Mouse (Mus musculus): Measurements from ENCODE around the gene Adcy3. TPM values are rescaled to one million over a fixed set of nuclear protein-coding genes. Genes with fewer than 3 reads are reported as not detected.
"Not testable (repeated sequence)": the region's sequence is repeated elsewhere in the genome, so short reads cannot be mapped to it uniquely, and the experiment has no call there.

Adcy3 gene
- total RNA-seq, 1 experiment from 2014 or later: 2.0 TPM

DNA sequence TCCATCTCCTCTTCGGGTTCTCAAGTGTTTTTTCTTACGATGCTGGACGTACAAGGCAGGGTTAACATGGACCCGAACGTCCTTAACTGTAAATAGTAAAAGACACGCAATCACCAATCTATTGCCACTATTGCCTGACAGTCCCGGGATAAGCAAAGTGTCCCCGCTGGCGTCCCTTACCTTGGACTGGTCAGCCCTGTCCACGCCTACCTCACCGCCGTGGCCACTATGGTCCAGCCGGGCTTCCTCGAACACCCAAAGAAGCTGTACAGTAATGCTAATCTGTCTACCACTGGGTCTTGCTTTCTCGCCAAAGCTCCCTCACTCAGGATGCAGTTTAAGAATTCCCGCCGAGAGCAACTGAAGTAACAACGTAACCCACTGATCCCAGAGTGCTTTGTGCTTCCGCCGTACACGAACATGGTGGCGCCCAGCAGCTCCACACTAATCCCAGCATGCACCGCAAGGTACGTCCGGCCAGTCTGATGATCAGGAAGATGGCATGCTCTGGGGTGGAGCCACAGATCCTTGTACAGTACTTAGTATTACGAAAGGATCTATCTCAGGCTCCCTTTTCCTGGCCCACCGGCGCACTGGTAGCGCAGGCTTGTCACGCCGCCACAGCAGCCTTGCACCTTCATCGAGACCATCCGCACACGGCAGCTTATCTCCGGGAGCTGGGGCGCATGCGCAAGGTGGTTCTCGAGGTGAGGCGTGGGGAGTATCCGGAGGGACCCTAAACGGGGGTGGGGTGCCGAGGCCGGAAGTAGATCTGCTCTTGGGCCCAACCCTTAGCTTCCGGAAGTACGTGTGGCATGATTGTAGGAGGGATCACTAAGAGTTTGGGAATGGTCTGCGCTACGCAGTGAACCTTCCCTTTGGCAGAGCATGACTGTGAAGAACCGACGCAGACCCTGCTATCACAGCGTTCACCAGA is 100.9 kb downstream of the Adcy3 start, which contains the start of the genes Ptrhd1 and Cenpo:
Gene Ptrhd1, plus strand, starts transcription at position 456 of the 937 bp plus-strand sequence.
Gene Cenpo, minus strand, starts transcription at position 723 of the 937 bp plus-strand sequence.
- peak; percentile 92 for ATAC-seq (replicated peaks; ENCODE audit: low read depth, poor library complexity, severe bottlenecking)

DNA sequence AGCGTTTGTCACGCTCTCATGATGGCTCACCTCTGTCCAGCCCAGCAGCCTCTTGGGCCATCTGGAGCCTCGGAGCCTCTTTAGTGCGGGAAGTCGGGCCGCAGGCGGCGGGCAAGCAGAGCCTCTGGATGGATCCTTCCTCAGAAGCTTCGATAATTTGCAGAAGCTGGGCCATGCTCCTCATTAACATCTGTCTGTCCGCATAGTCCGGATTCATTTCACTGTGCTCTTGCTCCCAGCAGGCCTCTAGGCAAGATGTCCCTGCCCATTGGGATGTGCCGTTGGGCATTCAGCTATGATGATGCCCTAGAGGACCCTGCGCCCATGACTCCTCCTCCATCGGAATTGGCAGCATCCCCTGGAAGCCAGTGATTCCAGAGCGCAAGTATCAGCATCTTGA is 104.6 kb downstream of the Adcy3 start:
- ATAC-seq (replicated peaks; ENCODE audit: low read depth, poor library complexity, severe bottlenecking): no peak

DNA sequence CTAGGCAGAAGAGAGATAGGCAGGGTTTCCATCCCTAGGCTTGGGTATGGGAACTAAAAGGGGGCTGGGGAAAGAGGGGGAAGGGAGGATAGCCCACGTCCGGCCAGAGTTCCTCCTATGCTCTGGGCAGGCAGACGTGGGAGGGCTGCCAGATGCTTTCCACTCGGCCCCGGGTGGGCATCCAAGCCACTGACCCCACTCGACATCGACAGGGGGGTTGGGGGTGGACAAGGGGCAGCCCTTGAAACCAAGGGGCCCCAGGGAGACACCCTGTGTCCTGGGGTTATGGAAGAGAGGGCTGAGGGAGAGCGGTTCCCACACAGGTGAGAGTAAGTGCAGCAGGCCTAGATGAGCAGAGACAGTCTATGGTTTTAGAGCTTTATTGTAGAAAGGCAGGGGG is 107.4 kb downstream of the Adcy3 start:
- not testable (repeated sequence) for ATAC-seq (replicated peaks; ENCODE audit: low read depth, poor library complexity, severe bottlenecking)

DNA sequence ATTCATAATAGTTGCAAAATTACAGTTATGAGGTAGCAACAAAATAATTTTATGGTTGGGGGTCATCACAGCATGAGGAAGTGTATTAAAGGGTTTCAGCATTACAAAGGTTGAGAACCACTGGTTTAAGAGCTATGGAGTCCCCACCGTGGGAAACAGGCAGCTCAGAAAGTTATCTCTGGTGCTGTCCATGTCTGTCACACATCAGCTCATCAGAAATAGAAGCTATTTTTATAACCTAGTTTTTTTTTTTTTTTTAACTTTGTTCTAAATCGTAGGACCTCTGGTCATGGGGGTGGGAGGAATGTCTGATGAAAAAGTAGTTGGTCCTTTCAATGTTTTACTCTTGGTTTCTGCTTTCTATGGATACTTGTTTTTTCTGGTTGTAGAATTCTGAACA is 110.9 kb downstream of the Adcy3 start:
- ATAC-seq (replicated peaks; ENCODE audit: low read depth, poor library complexity, severe bottlenecking): no peak

DNA sequence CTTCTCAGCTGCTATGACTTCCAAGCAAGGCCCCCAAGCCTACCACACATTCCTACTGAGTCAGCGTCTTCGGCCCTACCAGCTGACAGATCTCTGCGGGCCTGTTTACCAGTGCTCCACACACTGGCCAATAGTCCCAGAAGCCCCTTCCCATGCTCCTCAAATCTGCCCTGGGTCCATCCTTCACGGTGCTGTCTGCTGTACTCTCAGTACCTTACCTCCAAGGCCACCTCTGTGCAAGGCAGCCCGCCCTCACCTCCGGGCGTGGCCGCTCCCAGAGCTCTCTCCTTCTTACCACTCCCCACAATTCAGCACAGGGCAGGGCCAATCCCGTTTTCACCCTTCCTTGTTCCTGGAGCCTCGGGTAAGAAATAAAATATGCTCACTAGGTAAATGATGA is 112.8 kb downstream of the Adcy3 start:
- ATAC-seq (replicated peaks; ENCODE audit: low read depth, poor library complexity, severe bottlenecking): no peak

DNA sequence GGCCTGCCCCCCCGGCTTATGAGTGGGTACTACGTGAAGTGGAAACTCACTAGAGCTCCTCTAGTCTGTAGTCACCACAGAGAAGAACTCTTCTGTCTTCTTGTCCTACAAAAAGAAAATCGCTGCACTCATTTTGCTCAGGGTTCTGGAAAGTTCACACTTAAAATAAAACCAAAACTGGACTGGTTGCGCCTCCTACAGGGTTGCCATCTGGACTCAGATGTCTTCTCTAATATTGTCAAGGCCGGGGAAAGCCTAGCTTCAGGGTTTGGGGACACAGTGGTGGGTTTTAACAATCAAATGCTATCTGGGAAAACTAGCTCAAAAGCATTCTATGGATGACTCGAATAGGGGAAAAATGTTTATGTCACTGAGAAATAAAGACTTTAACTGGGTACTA is 116.9 kb downstream of the Adcy3 start:
- ATAC-seq (replicated peaks; ENCODE audit: low read depth, poor library complexity, severe bottlenecking): no peak

DNA sequence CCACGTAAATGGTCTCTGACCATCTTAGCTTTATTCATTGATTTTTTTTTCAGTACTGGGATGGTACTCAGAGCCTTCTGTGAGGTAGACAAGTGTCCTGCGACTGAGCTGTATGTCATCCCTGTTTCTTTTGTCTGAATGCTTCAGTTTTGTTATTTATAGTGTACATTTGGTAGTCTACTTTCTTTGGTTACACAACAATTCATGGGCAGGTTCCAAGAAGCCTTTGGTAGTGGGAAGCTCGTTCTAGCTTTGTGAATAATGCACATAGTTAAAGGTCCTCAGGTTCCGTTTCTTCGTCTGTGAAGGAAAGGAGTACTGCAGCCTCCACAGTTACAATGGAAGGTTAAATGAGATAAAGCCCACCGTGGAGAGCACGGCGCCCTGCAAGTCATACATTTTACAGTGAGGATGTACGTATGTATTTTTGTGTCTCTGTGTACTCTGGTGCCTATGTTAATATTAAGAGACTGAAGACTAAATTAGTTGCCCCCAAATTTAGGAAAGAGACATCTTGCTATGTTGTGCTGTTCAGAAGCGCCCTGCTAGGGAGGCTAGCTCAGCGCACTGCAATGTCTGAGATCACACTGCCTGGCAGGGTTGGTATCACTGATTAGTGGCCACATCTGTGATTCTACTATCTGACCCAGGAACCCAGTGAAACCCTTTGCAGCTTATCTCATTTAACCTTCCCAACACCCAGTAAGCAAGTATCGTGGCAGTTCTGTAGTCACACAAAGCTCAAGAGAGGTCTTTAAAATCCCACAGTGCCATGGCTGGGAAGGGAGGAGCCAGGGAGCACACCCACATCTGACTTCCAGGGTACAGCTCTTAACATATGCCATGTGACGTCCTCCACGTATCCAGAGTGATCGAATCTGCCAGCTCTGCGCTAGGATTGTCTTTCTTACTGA is 120.1 kb downstream of the Adcy3 start:
- peak; percentile 85 for ATAC-seq (replicated peaks; ENCODE audit: low read depth, poor library complexity, severe bottlenecking)

Other genes starting within 250 kb of the Adcy3 start
- 1.7 TPM in 1 of 2 replicates, not detected in the other for gene Pomc, start 178.2 kb upstream of the Adcy3 start, total RNA-seq (2017)
- 1.3 and 1.4 TPM in 2 replicates for gene Efr3b, start 94.2 kb upstream of the Adcy3 start, total RNA-seq (2017)
- gene Dnajc27, start 50.5 kb upstream of the Adcy3 start, total RNA-seq (2017): 8.5 and 9.2 TPM in 2 replicates
- 3.1 and 4.4 TPM in 2 replicates for gene Ptrhd1, start 100.9 kb downstream of the Adcy3 start, total RNA-seq (2017)
- 37.6 and 44.2 TPM in 2 replicates for gene Cenpo, start 101.2 kb downstream of the Adcy3 start, total RNA-seq (2017)